Comparison of ENCODE assay signal across 9 mouse cellular contexts in genomic region chr13:48857246-48857932, GRCm38 (mm10). TPM values are rescaled to one million over a fixed set of nuclear protein-coding genes. Genes with fewer than 3 reads are reported as not detected.
DNase-seq lines count a peak whose midpoint lies in the region; ATAC-seq and TF ChIP-seq lines count a peak whose summit lies in the region.
"Had no signal": no experiment of that assay in that cellular context is flagged by ENCODE, and none has a peak within 500 bp of the region (broad histone marks: within the 10 kb centered on the region; RNA-seq: fewer than 3 reads in every experiment).

No protein-coding gene starts in this region.

- 45% methylated on average over 7 of the region's 7 CpGs for WGBS in liver, adult 2 months
- 63% methylated on average over 7 of the region's 7 CpGs for WGBS in liver, embryonic 12.5 days (ENCODE audit: insufficient replicate concordance)
- 44% methylated on average over 7 of the region's 7 CpGs for WGBS in kidney, embryonic 15.5 days
- 34% methylated on average over 7 of the region's 7 CpGs for WGBS in neural tube, embryonic 15.5 days

- no peak for TF ChIP-seq CTCF in liver, adult 2 months (IDR thresholded peaks at IDR 0.05; ENCODE audit: low read depth, low read length)

- no peak for ATAC-seq in liver, embryonic 12.5 days
- no peak; the same call in 1 of the 2 replicates for ATAC-seq in kidney, embryonic 15.5 days (replicated peaks; ENCODE audit: low FRiP score)
- no peak for ATAC-seq in neural tube, embryonic 15.5 days (ENCODE audit: low FRiP score)

- no peak for TF ChIP-seq POLR2A in liver, adult 2 months (IDR thresholded peaks at IDR 0.05; ENCODE audit: extremely low read depth, insufficient read depth, low read length)

- DNase-seq in liver, adult 2 months (ENCODE audit: extremely low read depth, low read depth, low spot score) = peak; percentile 42
- no peak for DNase-seq in left cerebral cortex, adult 18-20 months (ENCODE audit: low spot score in 2 of 2)
- DNase-seq in cerebellum, adult 9-11 months = no peak

- H3K27ac ChIP-seq in liver, adult 2 months (replicated peaks; ENCODE audit: insufficient read depth, low read depth, low read length) = no peak overlapping the region
- H3K27ac ChIP-seq in liver, embryonic 12.5 days = no peak overlapping the region
- peak overlapping the region; percentile 32 for H3K27ac ChIP-seq in brown adipose tissue, adult 24 weeks (replicated peaks; ENCODE audit: low read depth, low read length)
- H3K27ac ChIP-seq in kidney, embryonic 15.5 days = 0 out of 2 replicates have a peak overlapping the region, but pooled peaks have one; percentile 37
- peak overlapping the region; percentile 33; the same call in 1 of the 2 replicates for H3K27ac ChIP-seq in neural tube, embryonic 15.5 days (replicated peaks)
- H3K27ac ChIP-seq: embryonic facial prominence, embryonic 12.5 days; hindbrain, embryonic 15.5 days had no signal

- no peak overlapping the region for H3K4me2 ChIP-seq in liver, embryonic 12.5 days
- H3K4me2 ChIP-seq in kidney, embryonic 15.5 days = no peak overlapping the region
- no peak overlapping the region for H3K4me2 ChIP-seq in neural tube, embryonic 15.5 days
- H3K4me2 ChIP-seq: embryonic facial prominence, embryonic 12.5 days; hindbrain, embryonic 15.5 days had no signal

- no peak overlapping the region for H3K4me3 ChIP-seq in liver, adult 2 months (ENCODE audit: insufficient read depth, low read depth, low read length)
- H3K4me3 ChIP-seq in liver, embryonic 12.5 days = no peak overlapping the region
- H3K4me3 ChIP-seq in brown adipose tissue, adult 24 weeks (ENCODE audit: insufficient read depth, low read depth, low read length) = no peak overlapping the region
- H3K4me3 ChIP-seq in kidney, embryonic 15.5 days (replicated peaks) = no peak overlapping the region
- H3K4me3 ChIP-seq in neural tube, embryonic 15.5 days (replicated peaks) = no peak overlapping the region
- H3K4me3 ChIP-seq: embryonic facial prominence, embryonic 12.5 days; hindbrain, embryonic 15.5 days had no signal

- H3K36me3 ChIP-seq in liver, adult 2 months (ENCODE audit: control insufficient read depth, insufficient read depth, low read length) = no peaks in the 10 kb centered on the region
- H3K36me3 ChIP-seq in liver, embryonic 12.5 days = 0 out of 2 replicates have a peak, but pooled peaks cover 3% of the 10 kb centered on the region
- H3K36me3 ChIP-seq in kidney, embryonic 15.5 days = no peaks in the 10 kb centered on the region
- H3K36me3 ChIP-seq in neural tube, embryonic 15.5 days = no peaks in the 10 kb centered on the region
- H3K36me3 ChIP-seq: hindbrain, embryonic 15.5 days had no signal

- no peaks in the 10 kb centered on the region for H3K9me3 ChIP-seq in liver, embryonic 12.5 days (replicated peaks)
- H3K9me3 ChIP-seq in kidney, embryonic 15.5 days (replicated peaks) = no peaks in the 10 kb centered on the region
- no peaks in the 10 kb centered on the region for H3K9me3 ChIP-seq in neural tube, embryonic 15.5 days (replicated peaks)
- H3K9me3 ChIP-seq: hindbrain, embryonic 15.5 days had no signal

- peaks cover 18% of the 10 kb centered on the region for H3K4me1 ChIP-seq in liver, adult 2 months (ENCODE audit: control insufficient read depth, insufficient read depth, low read length)
- H3K4me1 ChIP-seq in liver, embryonic 12.5 days = peaks cover 64% of the 10 kb centered on the region
- H3K4me1 ChIP-seq in brown adipose tissue, adult 24 weeks (ENCODE audit: control insufficient read depth, insufficient read depth, insufficient read length, low read length) = peaks cover 40% of the 10 kb centered on the region
- H3K4me1 ChIP-seq in kidney, embryonic 15.5 days = peaks cover 33% of the 10 kb centered on the region
- H3K4me1 ChIP-seq in neural tube, embryonic 15.5 days = peaks cover 67% of the 10 kb centered on the region

- no peak overlapping the region for H3K9ac ChIP-seq in liver, adult 2 months (ENCODE audit: low read depth, low read length)
- H3K9ac ChIP-seq in liver, embryonic 12.5 days = no peak overlapping the region
- H3K9ac ChIP-seq in kidney, embryonic 15.5 days = no peak overlapping the region
- H3K9ac ChIP-seq in neural tube, embryonic 15.5 days (replicated peaks) = no peak overlapping the region
- H3K9ac ChIP-seq: embryonic facial prominence, embryonic 12.5 days had no signal

- peaks cover 64% of the 10 kb centered on the region for H3K79me2 ChIP-seq in liver, adult 2 months (ENCODE audit: control insufficient read depth, insufficient read depth, low read length)

- H3K27me3 ChIP-seq in liver, adult 2 months (ENCODE audit: control insufficient read depth, insufficient read depth, low read length) = no peaks in the 10 kb centered on the region
- H3K27me3 ChIP-seq in liver, embryonic 12.5 days (replicated peaks) = no peaks in the 10 kb centered on the region
- H3K27me3 ChIP-seq in kidney, embryonic 15.5 days = no peaks in the 10 kb centered on the region
- no peaks in the 10 kb centered on the region for H3K27me3 ChIP-seq in neural tube, embryonic 15.5 days (replicated peaks)
- H3K27me3 ChIP-seq: embryonic facial prominence, embryonic 12.5 days; hindbrain, embryonic 15.5 days had no signal

RNA-seq across cellular contexts. Expression of gene Phf2, which starts 13.5 kb away (rescaled TPM):
- 3.0 and 4.1 TPM in 2 replicates for total RNA-seq in liver, adult 2 months (2014; rRNA removed)
- 5.8 and 6.7 TPM in 2 replicates for polyA plus RNA-seq in liver, adult 2 months (2012; rRNA removed)
- polyA plus RNA-seq in liver, embryonic 12.5 days (2016; fragmentation: Nextera tagmentation; extraction: Ambion mirVana) = 2.9 and 3.1 TPM in 2 replicates
- 15.4 and 15.7 TPM in 2 replicates for polyA plus RNA-seq in brown adipose tissue, adult 24 weeks (2012; ENCODE audit: insufficient read depth, insufficient read length, missing spikeins)
- 7.5 and 7.8 TPM in 2 replicates for polyA plus RNA-seq in kidney, embryonic 15.5 days (2015; fragmentation: Nextera tagmentation; extraction: Ambion mirVana)
- 6.3 and 6.6 TPM in 2 replicates for polyA plus RNA-seq in neural tube, embryonic 15.5 days (2015; fragmentation: Nextera tagmentation; extraction: Ambion mirVana)
- total RNA-seq in left cerebral cortex, adult 18-20 months (2021) = 10 to 100 TPM; 34.8 to 39.7 TPM

Comparison
In these comparisons a context has a peak if more than half of its experiments do, and no peak if none do; other contexts are left out.
1. H3K27ac ChIP-seq: peak in brown adipose tissue, adult 24 weeks (single experiment), kidney, embryonic 15.5 days (single experiment) and neural tube, embryonic 15.5 days (single experiment); none in liver, adult 2 months (single experiment) and liver, embryonic 12.5 days (single experiment).